Mouse (Mus musculus) CH12.LX (cell line): Measurements from ENCODE around the gene Snrpd3.

Experiments used
- CHD2 ChIP-seq: IDR thresholded peaks from 2 replicates; pipeline ENCODE4 v1.6.1; 2011; ENCODE audit warnings: low read length, improper control_type of control experiment
- CTCF ChIP-seq, 2 experiments: IDR thresholded peaks in 1 of 2; conservative IDR thresholded peaks in 1 of 2; 2 replicates each; pipeline ENCODE4 v1.5.1; 2011 to 2012; ENCODE audit warnings: low read depth in 2 of 2, low read length in 2 of 2, improper control_type of control experiment in 1 of 2, inconsistent platforms in 1 of 2, mild to moderate bottlenecking in 1 of 2, moderate library complexity in 1 of 2
- EP300 ChIP-seq: IDR thresholded peaks from 2 replicates; pipeline ENCODE4 v1.6.1; 2011; ENCODE audit warnings: low read length, improper control_type of control experiment
- MAFK ChIP-seq: IDR thresholded peaks from 2 replicates; pipeline ENCODE4 v1.6.1; 2011; ENCODE audit warnings: low read length, improper control_type of control experiment; ENCODE audit not compliant: insufficient replicate concordance
- MAX ChIP-seq: IDR thresholded peaks from 2 replicates; pipeline ENCODE4 v1.6.1; 2011; ENCODE audit warnings: low read length, improper control_type of control experiment
- MAZ ChIP-seq: IDR thresholded peaks from 2 replicates; pipeline ENCODE4 v1.6.1; 2012; ENCODE audit warnings: low read depth, mild to moderate bottlenecking, inconsistent platforms, low read length, improper control_type of control experiment, moderate library complexity
- PAX5 ChIP-seq: IDR thresholded peaks from 2 replicates; pipeline ENCODE4 v1.6.1; 2012; ENCODE audit warnings: low read length, inconsistent platforms, mixed read lengths
- POLR2A ChIP-seq: IDR thresholded peaks from 2 replicates; pipeline ENCODE4 v1.6.1; 2011; ENCODE audit warnings: low read depth, mild to moderate bottlenecking, improper control_type of control experiment, low read length
- SIN3A ChIP-seq: IDR thresholded peaks from 2 replicates; pipeline ENCODE4 v1.6.1; 2012; ENCODE audit warnings: low read length, improper control_type of control experiment, inconsistent platforms
- USF1 ChIP-seq: IDR thresholded peaks from 2 replicates; pipeline ENCODE4 v1.6.1; 2014; ENCODE audit warnings: low read depth, mild to moderate bottlenecking, inconsistent platforms, low read length, improper control_type of control experiment

- no peak for TF ChIP-seq CTCF (conservative IDR thresholded peaks at IDR 0.05 in 1 of 2, IDR thresholded peaks at IDR 0.05 in 1 of 2; ENCODE audit: low read depth in 2 of 2, low read length in 2 of 2)
- no peak for TF ChIP-seq MAFK
- TF ChIP-seq CHD2, result no peak
- TF ChIP-seq PAX5, result no peak
- no peak for TF ChIP-seq EP300
- no peak for TF ChIP-seq MAX
- TF ChIP-seq POLR2A, result no peak
- TF ChIP-seq MAZ, result no peak
- TF ChIP-seq SIN3A, result no peak
- no peak for TF ChIP-seq USF1
Observed at GRCm38 (mm10) chr10:75535423-75535822, 18.1 kb downstream of the Snrpd3 start.
